Mouse (Mus musculus) embryo, embryonic 9.5 days (tissue): ENCODE data around the gene Arhgap15.
"Not testable (repeated sequence)": the region's sequence is repeated elsewhere in the genome, so short reads cannot be mapped to it uniquely, and the experiment has no call there.

Experiments used
- DNase-seq: peaks from one replicate; pipeline ENCODE4 v3.0.0-alpha.2; 2017; ENCODE audit errors: extremely low spot score

Arhgap15 gene

GRCm38 (mm10) chr2:43748287-43748983, at the start of gene Arhgap15:
Arhgap15 (plus strand) TSS chr2:43748824.
- no peak for DNase-seq

DNA sequence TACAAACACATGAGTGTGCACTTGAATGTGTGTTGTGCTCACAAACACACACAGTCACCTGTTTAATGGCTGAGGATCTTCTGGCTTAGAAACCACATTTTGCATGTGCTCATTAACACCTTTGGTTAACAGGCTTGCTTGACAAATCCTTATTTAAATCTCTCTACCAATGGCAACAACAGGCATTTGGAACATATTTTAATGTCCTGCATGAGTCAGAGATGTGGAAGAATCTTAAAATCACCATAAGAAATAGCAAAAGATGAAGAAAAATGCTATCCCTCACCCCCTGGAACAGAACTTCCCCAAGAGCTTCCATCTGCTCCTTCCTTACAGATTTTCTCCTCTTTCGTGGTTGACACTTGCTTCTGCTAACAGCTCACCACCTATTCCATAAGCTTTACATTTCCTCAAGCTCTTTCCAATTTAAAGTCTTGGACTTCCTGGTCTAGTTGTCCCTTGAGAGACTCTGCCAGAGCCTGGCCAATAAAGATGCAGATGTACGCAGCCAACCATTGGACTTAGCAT, 35.9 kb upstream of the Arhgap15 start:
- DNase-seq: no peak

DNA sequence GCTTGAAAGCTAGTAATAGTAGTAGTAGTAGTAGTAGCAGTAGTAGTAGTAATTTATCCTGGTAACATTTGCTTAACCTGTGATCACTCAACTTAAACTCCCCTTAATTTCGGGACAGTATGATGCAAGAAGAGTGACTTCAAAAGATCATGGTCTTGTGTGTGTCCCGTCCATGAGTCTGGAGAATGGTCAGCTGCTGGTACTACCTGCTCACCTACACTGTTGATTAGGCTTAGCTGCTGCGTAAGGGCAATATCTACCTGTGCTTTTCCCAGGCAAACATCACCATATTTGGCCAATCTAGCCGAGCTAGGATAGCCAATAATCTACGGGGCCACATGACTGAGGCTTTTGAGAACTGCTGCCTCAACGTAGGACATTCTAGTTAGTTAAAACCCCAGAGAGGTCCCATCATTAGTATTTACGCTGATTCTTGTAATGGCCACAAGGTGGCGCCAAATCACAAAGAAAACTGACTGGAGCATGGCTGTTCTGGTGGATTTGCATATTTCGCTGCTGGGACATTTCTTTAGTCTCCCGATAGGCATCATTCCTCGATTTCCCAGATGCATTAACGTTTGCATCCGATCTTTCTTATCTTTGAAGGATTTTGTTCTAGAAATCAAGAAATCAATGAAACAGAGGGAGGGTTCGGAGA, 26.0 kb upstream of the Arhgap15 start:
- DNase-seq: peak; percentile 70

DNA sequence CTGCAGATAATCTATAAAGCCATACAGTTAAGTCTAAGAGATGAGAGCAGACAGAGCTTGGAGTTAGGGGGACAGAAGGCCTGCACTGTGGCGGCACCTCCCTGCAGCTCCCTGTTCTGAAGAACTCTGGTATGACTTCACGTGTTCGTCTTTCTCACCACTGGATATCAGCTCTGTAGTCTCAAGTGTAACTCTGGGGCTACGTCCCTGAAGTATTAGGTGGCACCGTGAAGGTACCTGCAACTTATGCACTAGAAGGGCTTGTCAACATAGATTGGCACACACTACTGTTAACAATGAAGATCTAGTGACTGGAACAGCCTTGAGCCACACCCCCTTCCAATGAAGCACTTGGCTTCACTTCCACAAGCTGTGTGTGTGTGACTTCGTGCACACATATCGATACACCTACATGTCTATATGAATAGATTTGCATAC, 25.5 kb upstream of the Arhgap15 start:
- DNase-seq: no peak

DNA sequence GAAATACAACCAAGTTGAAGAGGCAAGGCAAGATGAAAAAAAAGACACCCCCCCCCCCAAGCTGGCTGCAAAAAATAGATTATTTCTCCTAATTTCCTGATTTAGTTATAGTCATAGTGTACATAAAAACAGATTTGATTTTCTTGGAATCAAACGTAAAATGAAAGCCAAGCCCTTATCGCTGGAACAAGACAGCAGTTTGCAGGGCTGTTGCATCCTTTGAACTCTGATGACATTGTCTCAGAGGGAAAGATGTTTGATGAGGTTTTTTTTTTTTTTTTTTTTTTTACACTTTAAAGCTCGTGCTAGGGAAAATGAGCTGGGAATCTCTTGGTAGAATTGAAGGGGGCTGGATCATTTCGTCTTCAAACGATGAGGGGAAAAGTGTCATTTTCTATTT, 21.4 kb upstream of the Arhgap15 start:
- no peak for DNase-seq

DNA sequence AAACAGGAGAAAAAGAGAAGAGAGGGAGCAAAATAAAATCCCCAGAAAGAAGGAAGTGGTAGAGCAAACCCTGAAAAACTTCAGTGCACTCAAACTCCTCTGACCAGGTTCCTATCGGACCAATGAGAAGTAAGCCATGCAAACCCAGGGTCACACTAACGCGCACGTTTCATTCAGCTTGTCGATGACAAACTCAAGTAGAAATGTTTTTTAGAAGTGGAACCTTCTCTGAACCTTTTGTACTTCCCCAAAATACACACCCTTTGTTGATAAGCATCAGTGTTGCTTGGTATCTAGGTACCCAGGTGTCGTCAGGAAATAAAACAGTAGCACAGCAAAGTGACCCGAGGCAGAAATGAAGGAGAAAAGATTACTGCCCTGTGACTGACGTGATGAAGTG, 20.9 kb upstream of the Arhgap15 start:
- DNase-seq: no peak

GRCm38 (mm10) chr2:43728831-43729230, 19.8 kb upstream of the Arhgap15 start:
- DNase-seq: no peak

GRCm38 (mm10) chr2:43732396-43732795, 16.2 kb upstream of the Arhgap15 start:
- no peak for DNase-seq

GRCm38 (mm10) chr2:43735071-43735470, 13.6 kb upstream of the Arhgap15 start:
- DNase-seq: not testable (repeated sequence)

DNA sequence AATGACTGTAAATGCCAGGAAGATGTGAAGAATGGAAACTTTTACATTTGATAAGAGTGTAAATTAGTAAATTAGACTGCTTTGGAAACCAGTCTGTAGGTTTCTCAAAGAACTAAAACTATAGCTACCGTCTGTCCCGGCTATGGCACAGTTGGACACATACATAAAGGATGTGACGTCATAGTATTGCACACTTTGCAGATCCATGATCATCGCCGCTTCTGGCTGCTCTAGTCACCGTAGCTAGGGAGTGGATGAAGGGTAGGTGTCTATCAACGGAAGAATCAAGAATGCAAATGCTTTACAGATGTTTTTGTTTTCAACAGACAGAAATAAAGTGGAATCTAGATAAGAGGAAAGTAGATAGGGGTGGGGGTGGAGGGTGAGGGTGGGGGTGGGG, 11.1 kb upstream of the Arhgap15 start:
- no peak for DNase-seq

DNA sequence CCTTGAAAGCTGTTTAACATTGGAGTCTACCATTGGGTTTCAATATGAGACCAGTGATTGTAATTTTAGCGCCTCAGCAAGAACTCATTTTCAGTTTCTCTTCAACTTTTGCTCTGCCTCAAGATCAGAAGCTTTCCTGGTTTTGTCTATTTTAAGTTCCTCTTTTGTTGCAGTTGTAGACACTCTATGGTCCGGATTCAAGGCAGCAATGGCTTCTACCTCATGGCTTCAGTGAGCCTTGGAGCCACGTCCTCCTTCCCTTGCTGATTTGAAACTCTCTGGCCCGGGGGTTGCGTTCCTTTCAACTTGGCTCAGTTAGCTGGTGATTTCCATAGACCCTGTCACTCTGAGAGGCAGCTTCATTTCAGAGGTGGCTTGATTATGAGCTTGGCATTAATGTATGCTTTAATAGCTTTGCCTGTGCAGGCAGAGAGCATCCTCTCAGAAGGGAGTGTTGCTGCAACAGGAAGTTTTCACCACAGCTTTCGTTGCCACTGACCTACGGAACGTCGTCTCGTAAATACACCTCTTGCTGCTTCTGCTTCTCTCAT, 10.0 kb upstream of the Arhgap15 start:
- no peak for DNase-seq

DNA sequence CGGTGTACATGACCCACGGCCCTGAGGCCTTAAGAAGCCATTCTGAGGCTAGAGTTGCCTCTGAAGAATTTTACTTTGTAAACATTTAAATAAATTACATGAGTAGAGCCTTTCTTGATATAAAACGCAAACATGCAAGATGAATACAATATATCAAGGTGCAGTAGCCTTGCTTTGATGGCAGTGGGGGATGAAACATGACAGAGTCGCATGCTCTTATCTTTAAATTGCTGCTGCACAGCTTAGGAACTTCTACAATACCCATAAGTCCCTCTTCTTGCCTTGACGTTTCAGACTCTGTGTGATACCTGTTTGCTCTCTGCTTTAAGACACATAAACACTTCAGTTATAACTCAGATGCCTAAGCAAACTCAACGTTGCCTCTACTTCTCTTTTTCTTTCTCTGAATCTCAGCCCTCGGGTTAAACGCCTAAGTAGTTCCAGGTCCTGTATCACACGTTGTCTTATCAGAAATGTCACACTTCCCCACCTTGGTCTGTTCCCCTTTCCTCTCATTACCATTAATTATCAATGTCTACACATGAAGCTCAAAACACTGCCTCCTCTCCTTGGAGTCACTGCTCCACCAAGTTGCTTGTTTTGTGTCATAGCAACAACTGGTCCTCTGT, 9.3 kb upstream of the Arhgap15 start:
- no peak for DNase-seq

- DNase-seq: no peak
These were observed 697 bp downstream of the Arhgap15 start for GRCm38 (mm10) chr2:43749321-43749720.

- DNase-seq: no peak
These were observed 7.3 kb downstream of the Arhgap15 start for GRCm38 (mm10) chr2:43755899-43756298.

DNA sequence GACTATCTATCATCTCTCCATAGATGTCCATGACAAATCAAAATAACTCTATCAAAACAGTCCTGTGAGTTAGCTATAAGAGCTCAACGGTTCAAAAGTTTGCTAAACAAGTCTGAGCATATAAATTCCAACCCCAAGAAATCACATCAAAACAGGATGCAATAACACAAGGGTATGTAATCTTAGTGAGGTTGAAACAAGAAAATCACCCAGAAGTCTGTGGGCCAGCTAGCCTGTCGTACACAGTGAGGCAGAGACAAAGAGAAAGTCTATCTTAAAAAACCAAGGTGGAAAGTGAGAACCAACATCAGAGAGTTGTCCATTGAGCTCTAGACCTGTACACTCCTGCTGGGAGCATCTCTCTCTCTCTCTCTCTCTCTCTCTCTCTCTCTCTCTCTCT, 8.0 kb downstream of the Arhgap15 start:
- no peak for DNase-seq

DNA sequence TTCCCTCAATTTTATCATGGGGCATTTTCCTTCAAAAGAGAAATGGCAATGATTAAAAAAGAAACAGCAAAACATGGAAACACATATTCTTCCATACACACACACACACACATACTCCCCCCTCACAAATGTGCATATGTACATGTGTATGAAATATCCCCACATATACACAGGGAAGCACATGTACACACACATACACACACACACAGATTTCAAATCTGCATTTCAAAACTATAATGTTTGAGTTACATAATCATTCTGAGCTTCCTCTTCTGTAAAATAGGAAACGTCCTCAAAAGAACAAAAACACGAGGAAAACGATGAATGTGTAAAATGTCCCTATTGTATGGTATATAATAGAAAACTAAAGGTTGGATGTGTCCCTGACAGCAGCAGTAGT, 13.1 kb downstream of the Arhgap15 start:
- DNase-seq: no peak

GRCm38 (mm10) chr2:43763279-43763678, 14.7 kb downstream of the Arhgap15 start:
- no peak for DNase-seq

GRCm38 (mm10) chr2:43764456-43764855, 15.8 kb downstream of the Arhgap15 start:
- no peak for DNase-seq

DNA sequence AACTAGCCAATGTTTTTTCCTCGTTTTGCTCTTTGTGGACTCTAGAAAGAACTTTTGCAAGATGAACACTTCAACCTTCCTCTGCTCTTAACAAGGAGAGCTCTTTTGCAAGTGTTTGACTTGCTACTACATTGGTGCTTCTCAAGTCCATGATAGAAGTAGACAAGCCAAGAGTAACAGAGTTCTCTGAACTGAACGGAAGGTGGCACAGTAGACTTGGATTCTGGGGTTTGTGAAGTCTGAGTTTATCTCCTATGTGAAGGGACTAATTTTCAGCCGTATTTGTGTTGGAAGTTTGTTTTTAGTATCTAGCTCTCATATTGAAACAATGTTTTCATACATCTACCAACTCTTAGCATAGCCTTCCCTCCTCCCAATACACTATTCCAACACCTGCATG, 17.6 kb downstream of the Arhgap15 start:
- DNase-seq: no peak

- DNase-seq: no peak
These were observed 21.4 kb downstream of the Arhgap15 start for GRCm38 (mm10) chr2:43769850-43770570.

DNA sequence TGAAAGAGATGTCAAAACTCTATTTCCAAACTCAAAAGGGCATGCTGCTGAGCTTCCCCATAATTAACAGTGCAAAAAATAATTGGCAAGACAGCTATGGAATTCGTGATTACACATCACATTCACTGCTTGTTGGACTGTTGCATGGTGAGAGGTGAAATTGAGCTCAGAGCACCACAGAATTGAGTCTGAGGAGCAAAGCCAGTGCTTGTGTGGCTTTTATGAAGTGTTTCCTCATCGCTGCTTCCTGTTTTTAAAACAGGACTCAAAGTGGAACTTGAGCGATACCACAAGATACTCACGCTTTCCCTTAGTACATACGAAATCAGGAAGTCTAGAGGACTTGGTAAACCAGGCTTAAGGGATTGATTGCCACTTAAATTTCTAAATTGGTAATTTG, 24.0 kb downstream of the Arhgap15 start:
- DNase-seq: no peak

- no peak for DNase-seq
These were observed 33.5 kb downstream of the Arhgap15 start for GRCm38 (mm10) chr2:43782157-43782556.
